Mouse (Mus musculus): Measurements from ENCODE around the gene Mmp19. TPM values are rescaled to one million over a fixed set of nuclear protein-coding genes. Genes with fewer than 3 reads are reported as not detected.

Mmp19 gene
- polyA plus RNA-seq, 1 experiment from 2014 or later, result 1.1 TPM

DNA sequence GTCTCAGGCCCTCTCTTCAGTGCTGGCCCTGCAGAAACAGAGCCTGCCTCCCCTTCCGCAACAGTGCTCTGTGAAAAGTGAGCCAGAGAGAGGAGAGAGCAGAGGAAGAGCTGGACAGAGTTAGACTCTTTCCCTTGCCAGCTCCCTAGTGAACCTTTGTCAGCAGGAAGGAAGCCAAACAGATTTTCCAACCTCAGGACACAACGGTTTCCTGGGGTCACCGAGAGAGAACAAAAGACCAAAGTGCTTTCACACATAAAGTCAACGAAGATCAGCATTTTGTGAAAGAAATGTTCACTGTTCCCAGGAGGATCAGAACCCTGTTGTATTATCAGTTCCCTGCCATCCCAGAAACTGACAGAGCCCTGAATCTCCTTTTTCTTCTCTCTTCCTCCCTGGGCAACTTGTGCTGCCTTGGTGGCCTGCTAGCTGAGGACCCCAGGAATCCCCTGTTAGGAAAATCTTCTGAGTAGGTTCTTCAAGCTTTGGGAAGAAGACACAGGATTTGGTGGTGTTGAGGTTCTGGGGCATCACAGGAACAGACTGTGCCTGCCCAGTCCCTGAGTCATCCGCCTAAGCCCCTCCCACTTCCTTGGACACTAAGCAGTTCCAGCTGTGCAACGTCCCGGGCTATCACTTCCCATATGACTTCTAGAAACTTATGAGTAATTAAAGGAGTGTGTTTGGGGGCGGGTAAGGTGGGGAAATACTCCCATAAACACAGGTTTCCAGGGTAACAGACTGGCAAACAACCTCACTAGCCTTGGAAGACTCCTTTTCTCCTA is 11.5 kb upstream of the Mmp19 start:
- WGBS, result 35% methylated on average over 8 of the region's 8 CpGs
- Histone ChIP-seq H3K36me3 (ENCODE audit: control insufficient read depth, insufficient read depth, low read length) (no peaks in the 10 kb centered on the region), H3K4me1 (ENCODE audit: control insufficient read depth in 2 of 2, insufficient read depth in 2 of 2, low read length in 2 of 2) (peaks cover 0 to 6% of the 10 kb centered on the region in 2 experiments; a peak in 2 of 4 replicates), H3K4me3 (ENCODE audit: control insufficient read depth in 1 of 2, insufficient read depth in 1 of 2, low read depth in 1 of 2, low read length in 2 of 2) (no peak overlapping the region), H3K27ac (replicated peaks in 1 of 2; ENCODE audit: control insufficient read depth in 1 of 2, insufficient read depth in 1 of 2, low read depth in 2 of 2, low read length in 2 of 2) (peak overlapping the region; percentile 91 to 94), H3K9ac (ENCODE audit: low read length) (0 out of 2 replicates have a peak overlapping the region, but pooled peaks have one; percentile 23), H3K27me3 (ENCODE audit: control insufficient read depth, insufficient read depth, low read length) (no peaks in the 10 kb centered on the region), H3K4me2 (ENCODE audit: low read length) (peak overlapping the region; percentile 31; the same call in 1 of the 2 replicates), H3K9me3 (ENCODE audit: control insufficient read depth, low read length) (peaks cover 6% of the 10 kb centered on the region; the same call in 1 of the 2 replicates)
- peak; percentile 88 for ATAC-seq (ENCODE audit: insufficient number of reproducible peaks, insufficient read depth, low FRiP score, low read depth)

DNA sequence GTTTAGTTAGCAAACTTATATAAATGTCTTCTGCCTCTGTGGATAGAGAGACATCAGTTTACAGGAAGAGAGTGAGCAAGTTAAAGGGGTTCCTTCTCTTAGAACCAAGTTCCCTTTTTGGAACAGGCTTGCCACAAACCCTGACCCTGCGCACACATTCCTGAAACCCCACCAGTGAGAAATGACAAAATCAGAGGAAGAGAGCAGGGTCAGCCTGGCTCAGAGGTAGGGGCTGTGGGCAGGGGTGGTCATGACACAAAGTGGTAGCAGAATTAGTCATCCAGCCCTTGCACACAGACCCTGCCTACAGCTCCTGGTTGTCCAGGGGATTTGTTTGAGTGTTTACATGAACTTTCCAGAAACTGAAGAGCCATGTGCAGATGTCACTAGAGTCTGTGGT is 10.5 kb upstream of the Mmp19 start:
- ATAC-seq (ENCODE audit: insufficient number of reproducible peaks, insufficient read depth, low FRiP score, low read depth), result no peak
- H3K4me1 ChIP-seq (ENCODE audit: control insufficient read depth in 2 of 2, insufficient read depth in 2 of 2, low read length in 2 of 2), result peaks cover 0 to 6% of the 10 kb centered on the region in 2 experiments; a peak in 2 of 4 replicates
- H3K9me3 ChIP-seq (ENCODE audit: control insufficient read depth, low read length), result peaks cover 11% of the 10 kb centered on the region; the same call in 1 of the 2 replicates
- no peak overlapping the region for H3K4me3 ChIP-seq (ENCODE audit: control insufficient read depth in 1 of 2, insufficient read depth in 1 of 2, low read depth in 1 of 2, low read length in 2 of 2)
- no peak overlapping the region for H3K27ac ChIP-seq (replicated peaks in 1 of 2; ENCODE audit: control insufficient read depth in 1 of 2, insufficient read depth in 1 of 2, low read depth in 2 of 2, low read length in 2 of 2)
- WGBS, result 79% methylated on average over 1 of the region's 1 CpGs
- no peak overlapping the region for H3K4me2 ChIP-seq (ENCODE audit: low read length)
- no peaks in the 10 kb centered on the region for H3K36me3 ChIP-seq (ENCODE audit: control insufficient read depth, insufficient read depth, low read length)
- H3K9ac ChIP-seq (ENCODE audit: low read length), result no peak overlapping the region
- no peaks in the 10 kb centered on the region for H3K27me3 ChIP-seq (ENCODE audit: control insufficient read depth, insufficient read depth, low read length)

GRCm38 (mm10) chr10:128792041-128792440 is 1.3 kb downstream of the Mmp19 start:
- Histone ChIP-seq H3K36me3 (ENCODE audit: control insufficient read depth, insufficient read depth, low read length) (no peaks in the 10 kb centered on the region), H3K9me3 (ENCODE audit: control insufficient read depth, low read length) (no peaks in the 10 kb centered on the region), H3K4me2 (ENCODE audit: low read length) (no peak overlapping the region), H3K4me1 (ENCODE audit: control insufficient read depth in 2 of 2, insufficient read depth in 2 of 2, low read length in 2 of 2) (peaks cover 3 to 4% of the 10 kb centered on the region in 2 experiments; a peak in 3 of 4 replicates), H3K27me3 (ENCODE audit: control insufficient read depth, insufficient read depth, low read length) (no peaks in the 10 kb centered on the region), H3K4me3 (ENCODE audit: control insufficient read depth in 1 of 2, insufficient read depth in 1 of 2, low read depth in 1 of 2, low read length in 2 of 2) (no peak overlapping the region), H3K9ac (ENCODE audit: low read length) (no peak overlapping the region), H3K27ac (replicated peaks in 1 of 2; ENCODE audit: control insufficient read depth in 1 of 2, insufficient read depth in 1 of 2, low read depth in 2 of 2, low read length in 2 of 2) (no peak overlapping the region)
- ATAC-seq (ENCODE audit: insufficient number of reproducible peaks, insufficient read depth, low FRiP score, low read depth), result no peak

DNA sequence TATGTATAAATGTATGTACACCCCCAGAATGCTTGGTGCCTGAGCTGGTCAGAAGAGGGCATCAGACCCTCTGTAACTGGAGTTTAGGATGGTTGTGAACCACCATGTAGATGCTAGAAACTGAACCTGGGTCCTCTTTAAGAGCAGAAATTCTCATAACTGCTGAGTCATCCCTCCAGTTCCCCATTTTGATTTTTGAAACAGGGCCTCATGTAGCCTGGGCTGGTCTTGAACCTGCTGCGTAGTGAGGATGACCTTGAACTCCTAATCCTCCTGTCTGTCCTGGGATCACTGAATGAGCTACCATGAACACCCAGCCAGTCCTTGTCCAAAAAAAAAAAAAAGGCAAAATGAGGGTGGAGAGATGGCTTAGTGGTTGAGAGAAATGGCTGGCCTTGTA is 2.5 kb downstream of the Mmp19 start:
- Histone ChIP-seq H3K4me1 (ENCODE audit: control insufficient read depth in 2 of 2, insufficient read depth in 2 of 2, low read length in 2 of 2) (peaks cover 3 to 4% of the 10 kb centered on the region in 2 experiments; a peak in 3 of 4 replicates), H3K4me3 (ENCODE audit: control insufficient read depth in 1 of 2, insufficient read depth in 1 of 2, low read depth in 1 of 2, low read length in 2 of 2) (no peak overlapping the region), H3K9ac (ENCODE audit: low read length) (no peak overlapping the region), H3K36me3 (ENCODE audit: control insufficient read depth, insufficient read depth, low read length) (peaks cover 3% of the 10 kb centered on the region; the same call in 1 of the 2 replicates), H3K27me3 (ENCODE audit: control insufficient read depth, insufficient read depth, low read length) (no peaks in the 10 kb centered on the region), H3K9me3 (ENCODE audit: control insufficient read depth, low read length) (no peaks in the 10 kb centered on the region), H3K4me2 (ENCODE audit: low read length) (no peak overlapping the region), H3K27ac (replicated peaks in 1 of 2; ENCODE audit: control insufficient read depth in 1 of 2, insufficient read depth in 1 of 2, low read depth in 2 of 2, low read length in 2 of 2) (no peak overlapping the region)
- 91% methylated on average over 1 of the region's 1 CpGs for WGBS
- no peak for ATAC-seq (ENCODE audit: insufficient number of reproducible peaks, insufficient read depth, low FRiP score, low read depth)

GRCm38 (mm10) chr10:128794391-128794790 is 3.7 kb downstream of the Mmp19 start:
- Histone ChIP-seq H3K4me3 (ENCODE audit: control insufficient read depth in 1 of 2, insufficient read depth in 1 of 2, low read depth in 1 of 2, low read length in 2 of 2) (no peak overlapping the region), H3K27ac (replicated peaks in 1 of 2; ENCODE audit: control insufficient read depth in 1 of 2, insufficient read depth in 1 of 2, low read depth in 2 of 2, low read length in 2 of 2) (no peak overlapping the region), H3K4me1 (ENCODE audit: control insufficient read depth in 2 of 2, insufficient read depth in 2 of 2, low read length in 2 of 2) (peaks cover 3 to 4% of the 10 kb centered on the region in 2 experiments; a peak in 3 of 4 replicates), H3K9ac (ENCODE audit: low read length) (no peak overlapping the region), H3K27me3 (ENCODE audit: control insufficient read depth, insufficient read depth, low read length) (no peaks in the 10 kb centered on the region), H3K9me3 (ENCODE audit: control insufficient read depth, low read length) (no peaks in the 10 kb centered on the region), H3K36me3 (ENCODE audit: control insufficient read depth, insufficient read depth, low read length) (peaks cover 4% of the 10 kb centered on the region; the same call in 1 of the 2 replicates), H3K4me2 (ENCODE audit: low read length) (no peak overlapping the region)
- WGBS, result 79% methylated on average over 5 of the region's 5 CpGs
- ATAC-seq (ENCODE audit: insufficient number of reproducible peaks, insufficient read depth, low FRiP score, low read depth), result no peak

GRCm38 (mm10) chr10:128795581-128795980 is 4.9 kb downstream of the Mmp19 start:
- Histone ChIP-seq H3K36me3 (ENCODE audit: control insufficient read depth, insufficient read depth, low read length) (peaks cover 13% of the 10 kb centered on the region), H3K27me3 (ENCODE audit: control insufficient read depth, insufficient read depth, low read length) (no peaks in the 10 kb centered on the region), H3K27ac (replicated peaks in 1 of 2; ENCODE audit: control insufficient read depth in 1 of 2, insufficient read depth in 1 of 2, low read depth in 2 of 2, low read length in 2 of 2) (no peak overlapping the region), H3K4me2 (ENCODE audit: low read length) (no peak overlapping the region), H3K4me3 (ENCODE audit: control insufficient read depth in 1 of 2, insufficient read depth in 1 of 2, low read depth in 1 of 2, low read length in 2 of 2) (no peak overlapping the region), H3K9me3 (ENCODE audit: control insufficient read depth, low read length) (no peaks in the 10 kb centered on the region), H3K9ac (ENCODE audit: low read length) (no peak overlapping the region), H3K4me1 (ENCODE audit: control insufficient read depth in 2 of 2, insufficient read depth in 2 of 2, low read length in 2 of 2) (peaks cover 3 to 4% of the 10 kb centered on the region in 2 experiments; a peak in 3 of 4 replicates)
- no peak for ATAC-seq (ENCODE audit: insufficient number of reproducible peaks, insufficient read depth, low FRiP score, low read depth)
- WGBS, result 90% methylated on average over 3 of the region's 3 CpGs

GRCm38 (mm10) chr10:128798676-128799075 is 8.0 kb downstream of the Mmp19 start:
- Histone ChIP-seq H3K9ac (ENCODE audit: low read length) (no peak overlapping the region), H3K36me3 (ENCODE audit: control insufficient read depth, insufficient read depth, low read length) (peaks cover 30% of the 10 kb centered on the region), H3K27ac (replicated peaks in 1 of 2; ENCODE audit: control insufficient read depth in 1 of 2, insufficient read depth in 1 of 2, low read depth in 2 of 2, low read length in 2 of 2) (no peak overlapping the region), H3K4me3 (ENCODE audit: control insufficient read depth in 1 of 2, insufficient read depth in 1 of 2, low read depth in 1 of 2, low read length in 2 of 2) (no peak overlapping the region), H3K9me3 (ENCODE audit: control insufficient read depth, low read length) (no peaks in the 10 kb centered on the region), H3K4me2 (ENCODE audit: low read length) (no peak overlapping the region), H3K4me1 (ENCODE audit: control insufficient read depth in 2 of 2, insufficient read depth in 2 of 2, low read length in 2 of 2) (peaks cover 6 to 17% of the 10 kb centered on the region in 2 experiments; a peak in 3 of 4 replicates), H3K27me3 (ENCODE audit: control insufficient read depth, insufficient read depth, low read length) (no peaks in the 10 kb centered on the region)
- WGBS, result 89% methylated on average over 8 of the region's 8 CpGs
- no peak for ATAC-seq (ENCODE audit: insufficient number of reproducible peaks, insufficient read depth, low FRiP score, low read depth)

Data from heart, embryonic 14.5 days (tissue).